Mouse (Mus musculus): ENCODE data around the gene C2. TPM values are rescaled to one million over a fixed set of nuclear protein-coding genes. Genes with fewer than 3 reads are reported as not detected.

The C2 gene
- 0.70 and 0.94 TPM in 2 replicates for polyA plus RNA-seq (2014; fragmentation: Nextera tagmentation; extraction: Ambion mirVana)

GRCm38 (mm10) chr17:34898160-34898586 is at the start of gene C2, which contains the start of gene Ehmt2:
TSS of gene C2 (minus strand) at chr17:34898265.
TSS of gene Ehmt2 (plus strand) at chr17:34898469.
- ATAC-seq (replicated peaks; ENCODE audit: insufficient number of reproducible peaks, low FRiP score, low TSS enrichment) = no peak; the same call in 1 of the 2 replicates
- WGBS (ENCODE audit: insufficient replicate concordance) = under 1% methylated on average over 23 of the region's 44 CpGs

GRCm38 (mm10) chr17:34947606-34948005 is 49.5 kb upstream of the C2 start:
- Histone ChIP-seq H3K9ac (ENCODE audit: low read depth, low read length) (no peak overlapping the region), H3K36me3 (ENCODE audit: control insufficient read depth, insufficient read depth, low read length) (peaks cover 19% of the 10 kb centered on the region), H3K4me3 (ENCODE audit: low read depth, low read length) (no peak overlapping the region), H3K27ac (ENCODE audit: low read depth, low read length) (no peak overlapping the region), H3K4me2 (no peak overlapping the region), H3K9me3 (replicated peaks; ENCODE audit: control insufficient read depth, low read length) (no peaks in the 10 kb centered on the region), H3K4me1 (ENCODE audit: control insufficient read depth, insufficient read depth, low read length) (peaks cover 10% of the 10 kb centered on the region), H3K27me3 (ENCODE audit: control insufficient read depth, insufficient read depth, low read length) (no peaks in the 10 kb centered on the region)
- no peak for ATAC-seq (replicated peaks; ENCODE audit: insufficient number of reproducible peaks, low FRiP score, low TSS enrichment)
- 30% methylated on average over 8 of the region's 8 CpGs for WGBS (ENCODE audit: insufficient replicate concordance)

More at GRCm38 (mm10) chr17:34898160-34898586, at the start of gene C2, which contains the start of gene Ehmt2:
- peak within 1 kb of the TSS; percentile 78 for H3K4me3 ChIP-seq (ENCODE audit: low read depth, low read length)
- no peaks in the 10 kb centered on the region for H3K9me3 ChIP-seq (replicated peaks; ENCODE audit: control insufficient read depth, low read length)
- H3K36me3 ChIP-seq (ENCODE audit: control insufficient read depth, insufficient read depth, low read length) = peaks cover 13% of the 10 kb centered on the region
- peaks cover 29% of the 10 kb centered on the region for H3K4me1 ChIP-seq (ENCODE audit: control insufficient read depth, insufficient read depth, low read length)
- H3K27ac ChIP-seq (ENCODE audit: low read depth, low read length) = peak within 1 kb of the TSS; percentile 90
- peak within 1 kb of the TSS; percentile 93 for H3K4me2 ChIP-seq
- H3K9ac ChIP-seq (ENCODE audit: low read depth, low read length) = peak within 1 kb of the TSS; percentile 98
- H3K27me3 ChIP-seq (ENCODE audit: control insufficient read depth, insufficient read depth, low read length) = no peaks in the 10 kb centered on the region

GRCm38 (mm10) chr17:34946486-34947140 is 48.5 kb upstream of the C2 start:
- H3K4me3 ChIP-seq (ENCODE audit: low read depth, low read length) = no peak overlapping the region
- H3K27me3 ChIP-seq (ENCODE audit: control insufficient read depth, insufficient read depth, low read length) = no peaks in the 10 kb centered on the region
- H3K4me1 ChIP-seq (ENCODE audit: control insufficient read depth, insufficient read depth, low read length) = peaks cover 10% of the 10 kb centered on the region
- ATAC-seq (replicated peaks; ENCODE audit: insufficient number of reproducible peaks, low FRiP score, low TSS enrichment) = no peak
- H3K9me3 ChIP-seq (replicated peaks; ENCODE audit: control insufficient read depth, low read length) = no peaks in the 10 kb centered on the region
- no peak overlapping the region for H3K27ac ChIP-seq (ENCODE audit: low read depth, low read length)
- H3K9ac ChIP-seq (ENCODE audit: low read depth, low read length) = no peak overlapping the region
- no peak overlapping the region for H3K4me2 ChIP-seq
- H3K36me3 ChIP-seq (ENCODE audit: control insufficient read depth, insufficient read depth, low read length) = peaks cover 19% of the 10 kb centered on the region
- WGBS (ENCODE audit: insufficient replicate concordance) = 87% methylated on average over 5 of the region's 5 CpGs

GRCm38 (mm10) chr17:34944362-34944761 is 46.3 kb upstream of the C2 start:
- no peaks in the 10 kb centered on the region for H3K4me1 ChIP-seq (ENCODE audit: control insufficient read depth, insufficient read depth, low read length)
- H3K9ac ChIP-seq (ENCODE audit: low read depth, low read length) = no peak overlapping the region
- H3K4me2 ChIP-seq = no peak overlapping the region
- H3K4me3 ChIP-seq (ENCODE audit: low read depth, low read length) = no peak overlapping the region
- H3K9me3 ChIP-seq (replicated peaks; ENCODE audit: control insufficient read depth, low read length) = no peaks in the 10 kb centered on the region
- no peak for ATAC-seq (replicated peaks; ENCODE audit: insufficient number of reproducible peaks, low FRiP score, low TSS enrichment)
- no peak overlapping the region for H3K27ac ChIP-seq (ENCODE audit: low read depth, low read length)
- no peaks in the 10 kb centered on the region for H3K27me3 ChIP-seq (ENCODE audit: control insufficient read depth, insufficient read depth, low read length)
- H3K36me3 ChIP-seq (ENCODE audit: control insufficient read depth, insufficient read depth, low read length) = no peaks in the 10 kb centered on the region

GRCm38 (mm10) chr17:34943128-34943815 is 45.2 kb upstream of the C2 start:
- no peak for ATAC-seq (replicated peaks; ENCODE audit: insufficient number of reproducible peaks, low FRiP score, low TSS enrichment)
- Histone ChIP-seq H3K4me3 (ENCODE audit: low read depth, low read length) (no peak overlapping the region), H3K9ac (ENCODE audit: low read depth, low read length) (no peak overlapping the region), H3K27me3 (ENCODE audit: control insufficient read depth, insufficient read depth, low read length) (no peaks in the 10 kb centered on the region), H3K27ac (ENCODE audit: low read depth, low read length) (no peak overlapping the region), H3K4me1 (ENCODE audit: control insufficient read depth, insufficient read depth, low read length) (no peaks in the 10 kb centered on the region), H3K9me3 (replicated peaks; ENCODE audit: control insufficient read depth, low read length) (no peaks in the 10 kb centered on the region), H3K36me3 (ENCODE audit: control insufficient read depth, insufficient read depth, low read length) (no peaks in the 10 kb centered on the region), H3K4me2 (no peak overlapping the region)
- WGBS (ENCODE audit: insufficient replicate concordance) = 73% methylated on average over 4 of the region's 4 CpGs

GRCm38 (mm10) chr17:34941344-34942041 is 43.4 kb upstream of the C2 start:
- no peak; the same call in 1 of the 2 replicates for ATAC-seq (replicated peaks; ENCODE audit: insufficient number of reproducible peaks, low FRiP score, low TSS enrichment)
- no peaks in the 10 kb centered on the region for H3K4me1 ChIP-seq (ENCODE audit: control insufficient read depth, insufficient read depth, low read length)
- peak overlapping the region; percentile 36 for H3K4me3 ChIP-seq (ENCODE audit: low read depth, low read length)
- peak overlapping the region; percentile 68 for H3K4me2 ChIP-seq
- no peaks in the 10 kb centered on the region for H3K27me3 ChIP-seq (ENCODE audit: control insufficient read depth, insufficient read depth, low read length)
- H3K9me3 ChIP-seq (replicated peaks; ENCODE audit: control insufficient read depth, low read length) = no peaks in the 10 kb centered on the region
- H3K9ac ChIP-seq (ENCODE audit: low read depth, low read length) = peak overlapping the region; percentile 67
- H3K27ac ChIP-seq (ENCODE audit: low read depth, low read length) = peak overlapping the region; percentile 66
- H3K36me3 ChIP-seq (ENCODE audit: control insufficient read depth, insufficient read depth, low read length) = no peaks in the 10 kb centered on the region
- WGBS (ENCODE audit: insufficient replicate concordance) = 7% methylated on average over 15 of the region's 15 CpGs

GRCm38 (mm10) chr17:34937960-34938505 is 40.0 kb upstream of the C2 start:
- Histone ChIP-seq H3K27ac (ENCODE audit: low read depth, low read length) (no peak overlapping the region), H3K4me1 (ENCODE audit: control insufficient read depth, insufficient read depth, low read length) (no peaks in the 10 kb centered on the region), H3K9ac (ENCODE audit: low read depth, low read length) (no peak overlapping the region), H3K27me3 (ENCODE audit: control insufficient read depth, insufficient read depth, low read length) (no peaks in the 10 kb centered on the region), H3K36me3 (ENCODE audit: control insufficient read depth, insufficient read depth, low read length) (0 out of 2 replicates have a peak, but pooled peaks cover 2% of the 10 kb centered on the region), H3K4me3 (ENCODE audit: low read depth, low read length) (no peak overlapping the region), H3K4me2 (no peak overlapping the region), H3K9me3 (replicated peaks; ENCODE audit: control insufficient read depth, low read length) (no peaks in the 10 kb centered on the region)
- no peak for ATAC-seq (replicated peaks; ENCODE audit: insufficient number of reproducible peaks, low FRiP score, low TSS enrichment)
- 83% methylated on average over 6 of the region's 6 CpGs for whole genome bisulfite sequencing (ENCODE audit: insufficient replicate concordance)

GRCm38 (mm10) chr17:34934830-34935229 is 36.8 kb upstream of the C2 start:
- 43% methylated on average over 8 of the region's 8 CpGs for WGBS (ENCODE audit: insufficient replicate concordance)
- Histone ChIP-seq H3K36me3 (ENCODE audit: control insufficient read depth, insufficient read depth, low read length) (0 out of 2 replicates have a peak, but pooled peaks cover 4% of the 10 kb centered on the region), H3K4me2 (peak overlapping the region; percentile 8; the same call in 1 of the 2 replicates), H3K4me3 (ENCODE audit: low read depth, low read length) (no peak overlapping the region), H3K27ac (ENCODE audit: low read depth, low read length) (no peak overlapping the region), H3K9me3 (replicated peaks; ENCODE audit: control insufficient read depth, low read length) (no peaks in the 10 kb centered on the region), H3K9ac (ENCODE audit: low read depth, low read length) (peak overlapping the region; percentile 16; the same call in 1 of the 2 replicates), H3K4me1 (ENCODE audit: control insufficient read depth, insufficient read depth, low read length) (peaks cover 4% of the 10 kb centered on the region; the same call in 1 of the 2 replicates), H3K27me3 (ENCODE audit: control insufficient read depth, insufficient read depth, low read length) (no peaks in the 10 kb centered on the region)
- no peak for ATAC-seq (replicated peaks; ENCODE audit: insufficient number of reproducible peaks, low FRiP score, low TSS enrichment)

All from heart, embryonic 11.5 days (tissue).